Mouse (Mus musculus) brain, embryonic 18.5 days (tissue): ENCODE results near the gene Eps15.
A peak's percentile ranks its signal among the peaks of the same experiment; 100 is the strongest.

ENCODE experiments used
- DNase-seq: peaks from one replicate; pipeline ENCODE4 v3.0.0-alpha.2; 2012; ENCODE audit warnings: low read depth, low spot score

Eps15 gene

GRCm38 (mm10) chr4:109279689-109280458 lies at the start of gene Eps15:
Eps15 (plus strand) TSS chr4:109280268.
- peak; percentile 30 for DNase-seq

DNA sequence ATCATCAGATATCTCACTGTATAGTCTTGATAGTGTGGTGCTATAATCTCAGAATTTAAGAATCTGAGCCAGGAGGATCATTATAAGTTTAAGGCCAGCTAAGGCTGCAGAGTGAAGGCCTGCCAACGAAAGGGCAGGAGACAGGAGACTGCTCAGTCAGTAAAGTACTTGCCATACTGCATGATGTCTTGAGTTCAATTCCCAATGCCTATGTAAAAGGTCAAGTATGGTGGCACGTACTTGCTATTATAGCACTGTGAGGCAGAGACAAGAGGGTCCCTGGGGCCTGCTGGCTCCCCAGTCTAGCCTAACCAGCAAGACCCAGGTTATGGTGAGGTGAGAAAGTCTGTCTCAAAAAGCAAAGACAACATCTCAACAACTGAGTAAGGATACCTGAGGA lies 45.9 kb upstream of the Eps15 start, which contains the start of gene Calr4:
Gene Calr4 (plus strand): TSS at position 301 of the 400 bp plus-strand sequence.
- no peak for DNase-seq

- DNase-seq, result no peak
These were observed 45.2 kb upstream of the Eps15 start for GRCm38 (mm10) chr4:109234806-109235350.

DNA sequence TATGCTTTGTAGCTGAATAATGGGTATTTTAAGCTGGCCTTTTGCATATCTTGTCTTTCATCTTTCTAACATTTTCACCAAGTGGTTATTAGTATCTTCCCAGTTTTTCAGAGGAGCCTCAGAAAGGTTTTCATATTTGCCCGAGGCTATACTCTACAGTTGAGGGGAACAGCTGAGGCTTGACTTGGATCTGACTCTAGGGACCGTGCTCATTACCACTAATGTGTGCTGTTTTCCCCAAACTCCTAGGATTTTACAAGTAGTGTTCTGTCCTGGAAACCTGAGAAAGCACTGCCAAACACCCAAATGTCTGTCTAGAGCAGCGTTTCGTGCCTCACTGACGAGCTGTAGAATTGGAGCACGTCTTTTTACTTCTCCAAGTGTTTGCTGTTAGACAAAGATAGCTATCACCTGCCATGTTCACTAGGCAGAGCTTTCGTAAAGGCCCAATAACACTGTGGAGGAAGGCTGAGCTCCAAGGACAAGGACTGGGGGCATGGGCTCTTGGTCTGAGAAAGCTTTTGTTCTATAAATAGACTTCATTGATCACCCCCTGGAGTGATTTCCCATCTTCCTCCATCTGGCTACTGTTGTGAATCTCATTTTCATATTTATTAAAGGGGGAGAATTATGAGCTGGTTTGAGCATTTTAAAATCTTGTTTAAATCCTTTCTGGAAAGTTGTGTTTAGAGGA lies 43.7 kb upstream of the Eps15 start:
- DNase-seq, result no peak

- no peak for DNase-seq
These were observed 41.4 kb upstream of the Eps15 start for GRCm38 (mm10) chr4:109238428-109239268.

DNA sequence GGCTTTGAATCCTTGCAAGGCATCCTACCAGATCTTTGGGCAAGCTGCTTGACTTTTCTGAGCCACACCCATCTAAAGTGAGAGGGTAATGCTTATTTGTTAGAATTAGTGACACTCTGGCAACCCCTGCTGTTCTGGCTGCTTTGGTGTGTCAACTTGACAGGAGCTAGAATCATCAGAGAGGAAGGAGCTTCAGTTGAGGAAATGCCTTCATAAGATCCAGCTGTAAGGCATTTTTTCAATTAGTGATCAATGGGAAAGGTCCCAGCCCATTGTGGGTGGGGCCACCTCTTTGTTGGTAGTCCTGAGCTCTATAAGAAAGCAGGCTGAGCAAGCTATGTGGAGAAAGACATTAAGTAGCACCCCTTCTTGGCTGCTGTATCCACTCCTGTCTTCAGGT lies 38.8 kb upstream of the Eps15 start:
- no peak for DNase-seq

DNA sequence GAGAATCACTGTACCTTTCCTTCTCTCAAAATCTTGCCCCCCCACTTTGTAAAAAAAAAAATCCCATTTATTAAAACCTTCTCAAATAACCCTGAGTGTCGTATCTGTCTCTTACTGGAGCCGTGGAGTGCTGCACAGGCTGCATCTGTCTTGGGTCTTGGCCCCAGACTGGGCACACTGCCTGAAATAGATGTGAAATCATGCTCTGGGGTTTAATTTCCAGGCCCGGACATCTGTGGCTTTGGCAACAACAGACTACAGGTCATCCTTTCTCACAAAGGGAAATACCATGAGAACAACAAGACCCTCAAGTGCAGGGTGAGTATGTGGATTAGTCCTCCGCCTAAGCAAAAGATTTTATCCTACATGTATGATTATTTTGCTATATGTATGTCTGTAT lies 38.1 kb upstream of the Eps15 start:
- DNase-seq, result no peak

GRCm38 (mm10) chr4:109244506-109244905 lies 35.6 kb upstream of the Eps15 start:
- DNase-seq, result no peak

- DNase-seq, result no peak
These were observed 35.0 kb upstream of the Eps15 start for GRCm38 (mm10) chr4:109245016-109245620.

- no peak for DNase-seq
These were observed 28.5 kb upstream of the Eps15 start for GRCm38 (mm10) chr4:109251605-109252004.

DNA sequence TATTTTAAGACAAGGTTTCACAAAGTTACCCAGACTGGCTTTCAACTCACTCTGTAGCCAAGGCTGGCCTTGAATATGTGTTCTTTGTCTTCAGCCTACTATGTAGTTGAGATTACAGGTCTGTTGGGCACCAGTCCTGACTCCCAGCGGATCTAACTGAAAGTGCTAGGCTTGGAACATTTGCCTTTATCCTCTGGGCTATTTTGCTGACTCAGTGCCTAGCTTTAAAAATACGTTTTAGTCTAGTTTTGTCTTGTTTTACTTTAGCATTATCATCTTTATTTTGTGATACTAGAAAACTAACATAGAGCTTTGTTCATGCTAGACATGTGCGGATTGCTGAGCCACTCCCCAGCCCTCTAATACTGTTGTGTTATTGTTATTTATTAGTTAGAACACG lies 27.9 kb upstream of the Eps15 start:
- DNase-seq, result no peak

GRCm38 (mm10) chr4:109253664-109254151 lies 26.4 kb upstream of the Eps15 start:
- DNase-seq, result no peak

DNA sequence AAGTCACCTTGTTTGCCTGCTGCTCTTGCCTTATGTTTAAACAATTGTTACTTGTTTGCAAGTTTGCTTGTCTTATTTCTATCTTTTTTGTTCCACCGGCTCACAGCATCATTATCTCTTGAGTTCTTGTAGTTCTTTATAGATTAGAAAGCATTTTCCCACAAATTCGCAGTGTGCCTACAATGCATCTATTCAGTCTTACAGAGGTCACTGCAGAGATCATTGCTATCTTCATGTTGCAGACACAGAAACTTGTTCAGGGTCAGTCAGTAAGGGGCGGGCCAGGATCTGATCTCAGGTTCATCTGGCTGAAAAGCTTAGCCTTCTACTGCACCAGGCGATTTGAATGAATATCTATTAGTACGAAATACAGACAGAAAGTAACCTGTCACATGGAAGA lies 25.6 kb upstream of the Eps15 start:
- no peak for DNase-seq

GRCm38 (mm10) chr4:109255321-109255720 lies 24.7 kb upstream of the Eps15 start:
- no peak for DNase-seq

- DNase-seq, result no peak
These were observed 24.2 kb upstream of the Eps15 start for GRCm38 (mm10) chr4:109255727-109256417.

DNA sequence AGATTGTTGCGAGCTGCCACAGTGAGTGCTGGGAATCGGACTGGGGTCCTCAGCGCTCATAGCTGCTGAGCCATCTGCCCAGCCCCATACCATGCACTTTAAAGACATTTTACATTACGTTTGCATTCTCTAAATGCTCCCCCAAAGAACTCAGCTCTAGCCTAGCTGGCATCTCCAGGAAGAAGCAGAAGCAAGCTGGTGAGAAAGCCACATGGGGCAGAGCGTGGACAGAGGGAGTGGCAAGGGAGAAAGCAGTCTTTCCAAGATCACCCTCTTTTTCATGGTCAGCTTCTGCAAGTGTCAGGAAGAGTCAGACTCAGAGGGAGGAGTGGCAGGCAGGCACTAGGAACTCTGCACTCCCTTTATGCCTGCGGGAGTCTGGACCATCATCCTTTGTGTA lies 23.3 kb upstream of the Eps15 start:
- no peak for DNase-seq

DNA sequence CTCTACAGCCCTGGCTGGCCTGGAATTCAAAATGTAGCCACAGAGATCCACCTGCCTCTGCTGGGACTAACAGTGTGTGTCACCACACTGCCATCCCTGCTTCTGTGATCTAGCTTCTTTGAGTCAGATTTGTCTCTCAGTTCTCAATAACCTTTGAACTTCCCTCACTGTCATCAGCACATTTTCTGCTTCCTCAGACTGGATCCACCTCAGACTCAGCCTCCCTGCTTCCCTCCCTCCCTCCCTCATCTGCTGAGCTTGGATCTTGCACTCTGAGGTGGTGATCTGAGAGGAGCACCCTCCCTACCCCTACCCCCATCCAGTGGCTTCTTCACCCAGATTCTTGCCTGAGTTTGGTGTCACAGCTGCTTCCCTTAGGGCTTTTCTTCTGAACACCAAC lies 22.4 kb upstream of the Eps15 start:
- no peak for DNase-seq

- DNase-seq, result no peak
These were observed 18.0 kb upstream of the Eps15 start for GRCm38 (mm10) chr4:109262068-109262467.

- DNase-seq, result no peak
These were observed 14.0 kb upstream of the Eps15 start for GRCm38 (mm10) chr4:109266056-109266455.

DNA sequence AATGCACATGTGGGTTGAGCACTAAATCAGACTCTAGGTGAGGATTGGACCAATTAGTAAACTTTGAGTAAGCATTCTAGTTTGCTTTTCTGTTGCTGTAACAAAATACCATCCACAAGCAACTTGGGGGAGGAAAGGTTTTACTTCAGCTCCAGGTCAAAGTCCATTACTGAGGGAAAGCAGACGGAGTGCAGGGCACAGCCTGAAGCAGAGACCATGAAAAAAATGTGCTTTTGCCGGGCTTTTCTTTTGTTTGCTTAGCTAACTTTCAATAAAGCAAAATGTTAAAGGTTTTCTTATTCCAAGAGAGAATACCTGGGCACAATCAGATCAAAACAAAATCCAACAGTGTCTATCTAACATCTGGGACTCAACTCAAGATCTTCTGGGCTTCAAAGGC lies 13.3 kb upstream of the Eps15 start:
- DNase-seq, result no peak

DNA sequence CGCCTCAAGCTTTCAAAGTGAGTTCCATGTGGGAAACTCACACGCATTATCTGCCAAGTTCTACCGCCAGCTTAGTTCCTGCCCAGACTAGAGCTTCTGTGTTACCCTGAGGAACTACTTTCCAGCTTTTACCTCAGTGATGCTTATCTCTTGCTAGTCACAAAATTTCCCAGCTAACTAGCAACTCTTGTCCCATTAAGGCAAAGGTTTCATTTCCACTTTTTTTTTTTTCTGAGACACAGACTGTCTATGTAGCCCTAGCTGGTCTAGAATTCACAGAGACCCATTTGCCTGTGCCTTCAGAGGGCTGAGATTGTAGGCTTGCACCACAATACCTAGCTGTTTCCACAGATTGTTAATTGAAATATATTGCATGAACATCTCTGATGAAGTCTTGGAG lies 12.6 kb upstream of the Eps15 start:
- DNase-seq, result no peak
